Mouse (Mus musculus): Measurements from ENCODE around the gene Clec2i. TPM values are rescaled to one million over a fixed set of nuclear protein-coding genes. Genes with fewer than 3 reads are reported as not detected.

Gene Clec2i
- polyA plus RNA-seq, 1 experiment: not detected

DNA sequence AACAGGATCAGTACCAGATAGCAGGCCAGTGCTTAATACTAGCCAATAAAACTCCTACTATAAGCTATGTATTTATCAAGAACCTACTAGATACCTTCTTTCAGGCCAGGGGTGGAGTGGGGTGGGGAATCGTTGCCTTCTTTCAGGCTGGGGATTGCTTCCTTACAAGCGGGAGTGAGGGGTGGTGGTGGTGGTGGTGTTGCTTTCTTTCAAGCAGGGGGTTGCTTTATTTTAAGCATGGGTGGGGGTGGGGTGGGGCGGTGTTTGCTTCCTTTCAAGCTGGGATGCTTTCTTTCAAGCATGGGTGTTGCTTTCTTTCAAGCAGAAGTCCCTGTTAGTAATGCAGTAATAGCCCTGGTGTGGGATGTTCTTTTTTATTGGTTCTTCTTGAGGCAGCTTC, 18.5 kb upstream of the Clec2i start:
- Histone ChIP-seq H3K79me2 (ENCODE audit: control insufficient read depth, insufficient read depth) (no peaks in the 10 kb centered on the region), H3K4me2 (ENCODE audit: low read depth) (no peak overlapping the region), H3ac (ENCODE audit: control insufficient read depth, insufficient read length) (no peak overlapping the region), H3K27me3 (ENCODE audit: control insufficient read depth, insufficient read depth, insufficient read length) (no peaks in the 10 kb centered on the region), H3K36me3 (ENCODE audit: control insufficient read depth, insufficient read depth) (no peaks in the 10 kb centered on the region), H3K4me3 (no peak overlapping the region)
- TF ChIP-seq SRF (IDR thresholded peaks at IDR 0.05; ENCODE audit: control insufficient read depth, insufficient read length, low read depth) (no peak), E2F4 (IDR thresholded peaks at IDR 0.05; ENCODE audit: insufficient read depth) (no peak), MYOG (IDR thresholded peaks at IDR 0.05; ENCODE audit: control insufficient read depth in 1 of 3, insufficient read depth in 1 of 3, insufficient read length in 2 of 3, low read depth in 2 of 3) (no peak), REST (IDR thresholded peaks at IDR 0.05; ENCODE audit: insufficient read depth, insufficient read length) (no peak), POLR2AphosphoS2 (IDR thresholded peaks at IDR 0.05; ENCODE audit: insufficient read length, low read depth) (no peak), POLR2A (IDR thresholded peaks at IDR 0.05; ENCODE audit: insufficient read length, low read depth) (no peak), MAX (IDR thresholded peaks at IDR 0.05; ENCODE audit: low read depth) (no peak), TCF12 (IDR thresholded peaks at IDR 0.05; ENCODE audit: insufficient read depth, poor library complexity, severe bottlenecking) (no peak), TCF3 (IDR thresholded peaks at IDR 0.05; ENCODE audit: insufficient read length, low read depth) (no peak)

DNA sequence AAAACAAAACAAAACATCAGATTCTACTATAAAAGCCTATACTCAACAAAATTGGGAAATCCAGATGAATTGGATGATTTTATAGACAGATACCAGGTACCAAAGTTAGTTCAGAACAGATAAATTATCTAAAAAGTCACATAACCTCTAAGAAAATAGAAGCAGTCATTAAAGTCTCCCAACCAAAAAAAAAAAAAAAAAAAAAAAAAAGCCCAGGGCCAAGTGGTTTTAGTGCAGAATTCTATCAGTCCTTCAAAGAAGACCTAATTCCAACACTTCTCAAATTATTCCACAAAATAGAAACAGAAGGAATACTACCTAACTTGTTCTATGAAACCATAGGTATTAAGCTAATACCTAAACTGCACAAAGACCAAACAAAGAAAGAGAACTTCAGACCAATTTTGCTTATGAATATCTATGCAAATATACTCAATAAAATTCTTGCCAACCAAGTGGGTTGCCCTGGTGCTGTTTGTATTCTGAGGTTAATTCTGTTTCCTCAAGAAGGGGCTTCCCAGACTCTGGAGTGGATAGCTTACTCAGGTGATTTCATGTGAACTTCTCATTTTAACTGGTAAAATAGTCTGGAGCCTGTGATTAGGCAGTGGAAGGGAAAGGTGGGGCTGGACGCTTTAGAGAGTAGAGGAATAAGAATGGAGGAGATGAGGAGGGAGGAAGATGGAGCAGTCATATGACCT, 15.3 kb upstream of the Clec2i start:
- H3ac ChIP-seq (ENCODE audit: control insufficient read depth, insufficient read length): no peak overlapping the region
- no peak overlapping the region for H3K4me2 ChIP-seq (ENCODE audit: low read depth)
- TF ChIP-seq MYOG (IDR thresholded peaks at IDR 0.05; ENCODE audit: control insufficient read depth in 1 of 3, insufficient read depth in 1 of 3, insufficient read length in 2 of 3, low read depth in 2 of 3): no peak
- TF ChIP-seq USF1 (IDR thresholded peaks at IDR 0.05; ENCODE audit: low read depth): no peak
- no peak for TF ChIP-seq POLR2A (IDR thresholded peaks at IDR 0.05; ENCODE audit: insufficient read length, low read depth)
- no peak for TF ChIP-seq SRF (IDR thresholded peaks at IDR 0.05; ENCODE audit: control insufficient read depth, insufficient read length, low read depth)
- no peak for TF ChIP-seq MAX (IDR thresholded peaks at IDR 0.05; ENCODE audit: low read depth)
- no peak for TF ChIP-seq E2F4 (IDR thresholded peaks at IDR 0.05; ENCODE audit: insufficient read depth)
- no peak for TF ChIP-seq POLR2AphosphoS2 (IDR thresholded peaks at IDR 0.05; ENCODE audit: insufficient read length, low read depth)
- no peak for TF ChIP-seq TCF12 (IDR thresholded peaks at IDR 0.05; ENCODE audit: insufficient read depth, poor library complexity, severe bottlenecking)
- no peak for TF ChIP-seq CEBPB (IDR thresholded peaks at IDR 0.05; ENCODE audit: insufficient read depth, poor library complexity, severe bottlenecking)
- no peak for TF ChIP-seq TCF3 (IDR thresholded peaks at IDR 0.05; ENCODE audit: insufficient read length, low read depth)
- TF ChIP-seq MYOD1 (IDR thresholded peaks at IDR 0.05; ENCODE audit: control insufficient read depth in 1 of 3, insufficient read length in 2 of 3, low read depth in 2 of 3): no peak
- no peak for TF ChIP-seq REST (IDR thresholded peaks at IDR 0.05; ENCODE audit: insufficient read depth, insufficient read length)
- no peaks in the 10 kb centered on the region for H3K79me2 ChIP-seq (ENCODE audit: control insufficient read depth, insufficient read depth)
- H3K4me3 ChIP-seq: no peak overlapping the region
- H3K36me3 ChIP-seq (ENCODE audit: control insufficient read depth, insufficient read depth): no peaks in the 10 kb centered on the region
- no peaks in the 10 kb centered on the region for H3K27me3 ChIP-seq (ENCODE audit: control insufficient read depth, insufficient read depth, insufficient read length)

- H3K27me3 ChIP-seq (ENCODE audit: control insufficient read depth, insufficient read depth, insufficient read length): no peaks in the 10 kb centered on the region
- H3K4me3 ChIP-seq: no peak overlapping the region
- TF ChIP-seq E2F4 (IDR thresholded peaks at IDR 0.05; ENCODE audit: insufficient read depth): no peak
- TF ChIP-seq TCF3 (IDR thresholded peaks at IDR 0.05; ENCODE audit: insufficient read length, low read depth): no peak
- TF ChIP-seq USF1 (IDR thresholded peaks at IDR 0.05; ENCODE audit: low read depth): no peak
- TF ChIP-seq REST (IDR thresholded peaks at IDR 0.05; ENCODE audit: insufficient read depth, insufficient read length): no peak
- no peaks in the 10 kb centered on the region for H3K79me2 ChIP-seq (ENCODE audit: control insufficient read depth, insufficient read depth)
- H3K36me3 ChIP-seq (ENCODE audit: control insufficient read depth, insufficient read depth): no peaks in the 10 kb centered on the region
- H3K4me2 ChIP-seq (ENCODE audit: low read depth): no peak overlapping the region
- H3ac ChIP-seq (ENCODE audit: control insufficient read depth, insufficient read length): no peak overlapping the region
These were observed 1.4 kb downstream of the Clec2i start for GRCm38 (mm10) chr6:128888834-128889233.

- no peak within 1 kb of the TSS for H3K4me2 ChIP-seq (ENCODE audit: low read depth)
- no peak within 1 kb of the TSS for H3ac ChIP-seq (ENCODE audit: control insufficient read depth, insufficient read length)
- no peak within 1 kb of the TSS for H3K4me3 ChIP-seq
- no peaks in the 10 kb centered on the region for H3K79me2 ChIP-seq (ENCODE audit: control insufficient read depth, insufficient read depth)
- no peaks in the 10 kb centered on the region for H3K27me3 ChIP-seq (ENCODE audit: control insufficient read depth, insufficient read depth, insufficient read length)
- H3K36me3 ChIP-seq (ENCODE audit: control insufficient read depth, insufficient read depth): no peaks in the 10 kb centered on the region
- TF ChIP-seq REST (IDR thresholded peaks at IDR 0.05; ENCODE audit: insufficient read depth, insufficient read length) (no peak), TCF3 (IDR thresholded peaks at IDR 0.05; ENCODE audit: insufficient read length, low read depth) (no peak), MYOD1 (IDR thresholded peaks at IDR 0.05; ENCODE audit: control insufficient read depth in 1 of 3, insufficient read length in 2 of 3, low read depth in 2 of 3) (no peak), TCF12 (IDR thresholded peaks at IDR 0.05; ENCODE audit: insufficient read depth, poor library complexity, severe bottlenecking) (no peak), MAX (IDR thresholded peaks at IDR 0.05; ENCODE audit: low read depth) (no peak), POLR2AphosphoS2 (IDR thresholded peaks at IDR 0.05; ENCODE audit: insufficient read length, low read depth) (no peak), SRF (IDR thresholded peaks at IDR 0.05; ENCODE audit: control insufficient read depth, insufficient read length, low read depth) (no peak), CEBPB (IDR thresholded peaks at IDR 0.05; ENCODE audit: insufficient read depth, poor library complexity, severe bottlenecking) (no peak)
These were observed 3.6 kb downstream of the Clec2i start, which contains the start of gene BC035044 for GRCm38 (mm10) chr6:128890948-128891355. Gene BC035044 (minus strand): TSS chr6:128891126.

DNA sequence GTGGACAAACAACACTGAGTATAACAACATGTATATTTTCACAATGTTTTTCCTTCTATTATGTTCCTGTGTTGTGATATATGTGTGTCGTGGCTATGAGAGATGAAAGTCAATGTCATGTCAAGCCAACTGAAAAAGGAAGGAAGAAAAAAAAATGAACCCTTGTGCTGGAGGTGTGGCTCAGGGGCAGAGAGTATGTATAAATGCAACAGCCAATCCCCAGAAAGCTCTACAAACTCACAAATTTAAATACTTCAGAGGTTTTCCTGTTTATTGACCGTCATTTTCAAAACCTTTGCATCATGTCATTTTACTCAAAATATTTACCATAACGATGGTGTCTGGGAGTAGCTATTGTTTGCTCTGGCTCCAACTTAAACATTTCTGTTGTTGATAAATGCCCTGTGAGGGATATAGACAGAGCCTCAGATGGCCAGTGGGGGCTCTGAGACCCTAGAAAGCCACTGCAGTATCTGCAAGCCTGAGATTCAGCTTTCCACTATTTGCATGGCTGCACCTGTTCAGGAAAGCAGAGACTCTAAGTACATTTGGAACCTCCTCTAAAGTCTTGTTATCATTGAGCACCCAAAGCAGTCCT, 8.1 kb downstream of the Clec2i start:
- Histone ChIP-seq H3K4me2 (ENCODE audit: low read depth) (no peak overlapping the region), H3K4me3 (no peak overlapping the region), H3K36me3 (ENCODE audit: control insufficient read depth, insufficient read depth) (no peaks in the 10 kb centered on the region), H3K79me2 (ENCODE audit: control insufficient read depth, insufficient read depth) (no peaks in the 10 kb centered on the region), H3ac (ENCODE audit: control insufficient read depth, insufficient read length) (no peak overlapping the region), H3K27me3 (ENCODE audit: control insufficient read depth, insufficient read depth, insufficient read length) (no peaks in the 10 kb centered on the region)
- TF ChIP-seq MAX (IDR thresholded peaks at IDR 0.05; ENCODE audit: low read depth) (no peak), TCF12 (IDR thresholded peaks at IDR 0.05; ENCODE audit: insufficient read depth, poor library complexity, severe bottlenecking) (no peak), TCF3 (IDR thresholded peaks at IDR 0.05; ENCODE audit: insufficient read length, low read depth) (no peak), MYOG (IDR thresholded peaks at IDR 0.05; ENCODE audit: control insufficient read depth in 1 of 3, insufficient read depth in 1 of 3, insufficient read length in 2 of 3, low read depth in 2 of 3) (no peak), REST (IDR thresholded peaks at IDR 0.05; ENCODE audit: insufficient read depth, insufficient read length) (no peak), USF1 (IDR thresholded peaks at IDR 0.05; ENCODE audit: low read depth) (no peak), POLR2A (IDR thresholded peaks at IDR 0.05; ENCODE audit: insufficient read length, low read depth) (no peak), MYOD1 (IDR thresholded peaks at IDR 0.05; ENCODE audit: control insufficient read depth in 1 of 3, insufficient read length in 2 of 3, low read depth in 2 of 3) (no peak), CEBPB (IDR thresholded peaks at IDR 0.05; ENCODE audit: insufficient read depth, poor library complexity, severe bottlenecking) (no peak)
